Mouse (Mus musculus) CH12F3 (cell line): ENCODE measurements around the gene Olfr732.

Source experiments
- in situ Hi-C: fragments of 300-500 bp; cut with MboI; formaldehyde crosslinking; loops from 2 replicates; pipeline ENCODE4 v1.14.3; 2020; ENCODE audit warnings: low sequenced_read_pairs

Olfr732 gene

GRCm38 (mm10) chr14:50284106-50284505 is at the start of gene Olfr732:
Gene Olfr732 (minus strand): TSS chr14:50284206.
- in situ Hi-C loops, result no loop called here

DNA sequence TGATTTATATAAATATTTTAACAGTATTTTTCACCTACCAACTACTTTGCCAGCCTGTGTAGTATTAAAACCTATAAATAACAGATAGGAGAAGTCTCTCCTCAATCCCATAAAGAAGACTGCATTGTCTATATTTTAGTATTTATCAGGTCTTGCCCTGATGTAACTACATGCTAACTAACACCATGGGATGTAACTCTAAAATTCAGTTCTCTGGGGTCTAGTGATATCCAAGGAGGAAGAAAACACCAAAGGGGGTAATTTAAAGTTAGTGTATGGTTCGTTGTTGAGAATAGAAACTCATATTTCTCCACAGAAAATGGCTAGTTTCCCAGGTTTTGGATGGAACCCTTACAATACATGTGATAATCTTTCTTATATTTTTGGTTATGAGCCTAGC is 42.7 kb upstream of the Olfr732 start, which contains the start of gene Olfr734:
Gene Olfr734, minus strand, starts transcription at position 101 of the 400 bp plus-strand sequence.
- in situ Hi-C loops, result no loop called here

DNA sequence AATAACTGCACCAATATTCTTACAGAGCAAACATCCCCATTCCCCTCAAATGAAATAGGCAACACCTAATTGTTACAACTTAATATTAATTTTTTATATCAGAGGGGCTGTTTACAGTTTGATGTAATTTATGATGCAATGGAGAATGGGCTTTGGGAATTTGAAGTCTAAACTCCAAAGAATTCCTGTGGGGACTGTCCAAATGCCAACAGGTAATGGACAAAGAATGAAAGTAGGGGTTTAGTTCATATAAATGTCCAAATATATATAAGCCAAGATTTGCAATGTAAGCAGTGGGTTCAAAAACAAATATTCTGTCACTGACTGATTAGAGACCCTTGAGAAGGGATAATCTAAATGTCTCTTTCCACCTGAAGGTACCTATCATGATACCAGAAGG is 17.4 kb upstream of the Olfr732 start, which contains the start of gene Olfr733:
Gene Olfr733, minus strand, starts transcription at position 101 of the 400 bp plus-strand sequence.
- in situ Hi-C loops, result no loop called here

DNA sequence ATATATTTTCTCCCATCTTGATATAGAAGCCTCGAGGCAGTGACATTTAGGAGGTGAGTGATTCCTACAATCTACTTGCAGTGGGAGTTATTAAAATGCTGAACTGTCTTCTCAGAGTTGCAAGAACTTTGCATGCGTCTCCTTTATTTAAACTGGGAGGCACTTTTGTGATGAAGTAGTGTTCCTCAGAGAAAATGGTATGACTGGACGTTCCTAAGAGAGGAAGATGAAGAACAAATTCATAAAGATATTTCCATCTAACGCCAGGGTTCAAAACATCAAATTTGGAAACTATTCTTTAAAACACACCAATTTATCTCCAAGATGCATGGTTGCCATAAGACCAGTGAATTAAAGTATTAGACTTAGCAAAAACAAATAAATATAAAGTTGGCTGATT is 42.2 kb downstream of the Olfr732 start, which contains the start of gene Olfr731:
Gene Olfr731, minus strand, starts transcription at position 101 of the 400 bp plus-strand sequence.
- in situ Hi-C loops, result loop anchor here (25.0 kb wide), 1 partner anchor 104 kb away; the partner anchor contains the start of gene Olfr728
